Mouse (Mus musculus) gastrocnemius, adult 8-10 months (tissue): ENCODE measurements around the gene Vwa5b1. TPM values are rescaled to one million over a fixed set of nuclear protein-coding genes. Genes with fewer than 3 reads are reported as not detected.
A peak's percentile ranks its signal among the peaks of the same experiment; 100 is the strongest.

Experiments
- DNase-seq, 2 experiments: peaks; one replicate each; pipeline ENCODE4 v3.0.0; 2022; ENCODE audit warnings: low spot score in 2 of 2
- total RNA-seq, 4 experiments: library from RNA; stranded (reverse); gene quantifications; 2 replicates each; pipeline ENCODE4 v1.2.4; 2022

The Vwa5b1 gene
- total RNA-seq, 4 experiments from 2014 or later, result not detected

- DNase-seq, result no peak
Measured at GRCm38 (mm10) chr4:138530011-138530410, 105.7 kb downstream of the Vwa5b1 start.

DNA sequence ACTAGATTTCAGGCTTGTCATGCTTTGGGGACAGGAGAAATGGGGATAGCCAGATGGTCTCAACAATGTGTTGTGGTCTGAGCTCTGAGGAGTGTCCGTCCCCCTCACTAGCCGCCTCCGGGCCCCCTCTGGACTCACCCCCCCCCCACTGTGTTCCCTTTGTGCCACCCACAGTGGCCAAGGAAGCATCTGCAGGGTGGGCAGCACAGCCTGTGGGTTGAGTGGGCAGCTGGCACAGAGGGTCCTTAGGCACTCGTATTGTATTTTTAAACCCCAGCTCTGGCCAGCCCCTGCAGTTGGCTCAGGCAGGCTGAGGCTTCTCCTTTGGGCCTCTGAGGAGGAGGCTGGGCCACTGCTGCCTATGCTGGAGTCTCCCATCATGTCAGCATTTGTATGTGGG is 110.0 kb downstream of the Vwa5b1 start:
- no peak for DNase-seq

GRCm38 (mm10) chr4:138524769-138525168 is 110.9 kb downstream of the Vwa5b1 start:
- DNase-seq, result no peak

GRCm38 (mm10) chr4:138523775-138524174 is 111.9 kb downstream of the Vwa5b1 start:
- DNase-seq, result no peak

- DNase-seq, result peak in 1 of 2 experiments; percentile 43
Measured at GRCm38 (mm10) chr4:138522296-138522695, 113.4 kb downstream of the Vwa5b1 start.

- no peak for DNase-seq
Measured at GRCm38 (mm10) chr4:138517153-138517789, 118.4 kb downstream of the Vwa5b1 start.

DNA sequence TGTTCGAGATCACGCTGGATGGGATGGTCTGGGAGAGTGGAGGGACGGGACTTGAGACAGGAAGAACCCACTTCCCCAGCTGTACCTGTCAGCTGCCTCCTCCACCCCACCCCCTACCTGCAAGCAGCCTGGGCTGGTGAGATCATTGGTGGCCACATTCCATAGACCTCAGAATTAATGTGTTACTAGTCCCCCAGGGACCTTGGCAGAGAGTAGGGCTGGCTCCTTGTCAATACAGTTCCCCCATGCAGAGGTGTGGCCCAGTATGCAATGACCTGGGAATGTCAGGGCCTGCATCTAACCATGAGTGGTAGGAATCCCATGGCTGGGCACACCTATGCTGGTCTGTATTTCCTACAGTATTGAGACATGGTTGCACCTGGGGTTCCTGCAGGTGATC is 119.2 kb downstream of the Vwa5b1 start:
- DNase-seq, result no peak

Other genes with a start within 250 kb of the Vwa5b1 start
- gene Fam43b, start 239.4 kb downstream of the Vwa5b1 start, total RNA-seq, result not detected
- gene Mul1, start 201.2 kb downstream of the Vwa5b1 start, total RNA-seq, result 10 to 100 TPM; 39.7 to 47.7 (median 43.2) TPM
- gene Camk2n1, start 181.6 kb downstream of the Vwa5b1 start, total RNA-seq, result 1 to 10 TPM; 3.8 to 6.1 (median 5.3) TPM
- gene Pla2g2c, start 88.9 kb upstream of the Vwa5b1 start, total RNA-seq, result not detected
- gene Ubxn10, start 101.3 kb upstream of the Vwa5b1 start, total RNA-seq, result under 1 TPM in 2 of 4 experiments, not detected in 2; 0.20 to 0.36 TPM
- under 1 TPM in 1 of 4 experiments, not detected in 3; 0.12 TPM for gene Pla2g2f, start 121.7 kb upstream of the Vwa5b1 start, total RNA-seq
- gene Pla2g2d, start 139.9 kb upstream of the Vwa5b1 start, total RNA-seq, result under 1 TPM in 3 of 4 experiments, not detected in 1; 0.29 to 0.47 (median 0.36) TPM
- gene Pla2g5, start 227.6 kb upstream of the Vwa5b1 start, total RNA-seq, result 1 to 10 TPM in 3 of 4 experiments, under 1 TPM in 1; 0.94 to 7.7 (median 3.9) TPM
- not detected for gene Gm13030, start 238.1 kb upstream of the Vwa5b1 start, total RNA-seq
- not detected for gene Pla2g2e, start 242.1 kb upstream of the Vwa5b1 start, total RNA-seq